Mouse (Mus musculus): ENCODE data around the gene Mgst3. TPM values are rescaled to one million over a fixed set of nuclear protein-coding genes. Genes with fewer than 3 reads are reported as not detected.

The Mgst3 gene
- 1 to 10 TPM; 1.3 to 4.7 (median 1.8) TPM for polyA plus RNA-seq (2017; shearing (Covaris generic))

DNA sequence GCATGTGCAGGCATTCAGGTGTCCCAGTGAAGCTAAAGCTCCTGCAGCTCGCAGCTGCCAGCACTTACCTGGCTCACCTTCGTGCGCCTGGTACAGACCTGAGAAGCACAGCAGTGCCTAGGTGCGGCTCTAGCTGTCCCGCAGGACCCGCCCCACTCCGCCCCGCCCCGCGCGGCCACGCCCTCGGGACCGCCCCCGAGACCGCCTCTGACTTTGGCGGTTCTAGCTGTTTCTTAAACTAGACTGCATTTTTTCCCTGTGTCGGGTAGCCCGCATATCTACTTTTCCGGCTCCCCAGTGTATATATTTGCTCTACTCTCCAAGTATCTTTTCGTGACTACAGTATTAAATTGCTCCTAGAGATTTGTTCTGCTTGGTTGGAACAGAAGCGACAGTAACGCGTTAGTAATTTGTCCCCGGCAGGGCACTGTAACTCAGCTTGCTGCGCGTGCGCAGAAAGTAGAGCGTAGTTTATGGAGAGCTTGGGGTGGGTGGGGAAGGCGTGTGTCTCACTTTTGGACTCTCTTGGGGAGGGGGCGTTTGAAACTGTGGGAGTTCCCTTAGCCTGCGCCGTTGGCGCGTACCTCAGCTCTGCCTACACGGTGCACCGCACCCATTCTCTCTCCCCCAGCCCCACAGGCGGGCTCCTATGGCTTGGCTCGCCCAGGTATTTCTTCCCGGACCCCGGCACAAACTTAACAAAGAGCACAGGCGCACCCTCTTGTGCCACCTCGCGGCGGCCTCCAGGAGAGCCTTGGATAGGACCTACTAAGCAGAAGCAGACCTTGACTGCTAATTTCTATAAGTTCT, at the start of gene Mgst3:
Gene Mgst3 (minus strand): TSS at position 159 of the 810 bp plus-strand sequence.
- ATAC-seq, result peak; percentile 89

DNA sequence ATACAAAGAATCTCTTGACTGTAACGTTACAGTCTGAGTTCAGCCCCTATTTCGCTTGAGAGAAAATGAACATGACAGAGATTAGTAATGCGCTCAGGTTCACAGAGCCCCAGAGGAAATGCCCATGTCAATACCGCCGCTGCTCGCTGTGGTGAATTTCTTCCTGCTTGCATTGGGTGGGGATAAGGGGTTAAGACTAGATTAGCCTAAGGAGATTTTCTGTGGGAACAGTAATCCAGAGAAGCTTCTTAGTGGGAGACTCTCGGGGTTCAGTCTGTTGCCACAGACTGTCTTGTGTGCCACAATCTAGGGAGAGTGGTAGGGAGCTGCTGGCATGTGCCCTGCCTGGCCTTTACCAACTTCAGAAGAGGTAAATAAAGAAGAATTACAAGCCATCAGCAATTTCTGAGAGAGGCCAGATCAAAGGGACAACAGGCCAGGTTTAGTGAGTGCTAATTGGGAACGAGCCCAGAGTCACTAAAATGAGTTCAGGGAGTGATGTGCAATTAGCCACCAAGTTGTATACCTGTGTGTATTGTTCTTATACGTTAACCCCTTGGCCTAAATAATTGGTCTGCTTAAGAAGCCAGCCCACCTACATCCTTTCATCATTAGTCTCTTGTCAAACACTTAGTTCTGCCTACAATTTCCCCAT, 44.7 kb upstream of the Mgst3 start:
- ATAC-seq, result no peak

DNA sequence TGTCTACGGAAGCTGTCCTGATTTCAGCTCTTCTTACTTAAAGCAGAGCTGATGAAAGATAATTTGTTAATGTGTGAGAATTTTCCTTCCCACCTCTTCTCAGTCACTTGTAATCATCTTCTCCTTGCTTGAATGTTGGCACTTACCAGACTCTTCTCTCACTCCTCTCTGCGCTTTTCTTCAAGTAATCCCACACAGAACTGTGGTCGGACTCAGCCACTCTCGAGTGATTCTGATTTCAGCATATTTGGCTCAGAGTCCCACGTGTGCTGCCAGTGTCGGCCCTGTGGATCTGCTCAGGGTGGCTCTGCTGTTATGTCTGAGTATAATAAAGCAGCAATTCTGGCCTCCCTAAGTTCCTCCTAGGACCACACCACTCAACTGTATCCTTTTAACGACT, 43.5 kb upstream of the Mgst3 start:
- ATAC-seq, result no peak

DNA sequence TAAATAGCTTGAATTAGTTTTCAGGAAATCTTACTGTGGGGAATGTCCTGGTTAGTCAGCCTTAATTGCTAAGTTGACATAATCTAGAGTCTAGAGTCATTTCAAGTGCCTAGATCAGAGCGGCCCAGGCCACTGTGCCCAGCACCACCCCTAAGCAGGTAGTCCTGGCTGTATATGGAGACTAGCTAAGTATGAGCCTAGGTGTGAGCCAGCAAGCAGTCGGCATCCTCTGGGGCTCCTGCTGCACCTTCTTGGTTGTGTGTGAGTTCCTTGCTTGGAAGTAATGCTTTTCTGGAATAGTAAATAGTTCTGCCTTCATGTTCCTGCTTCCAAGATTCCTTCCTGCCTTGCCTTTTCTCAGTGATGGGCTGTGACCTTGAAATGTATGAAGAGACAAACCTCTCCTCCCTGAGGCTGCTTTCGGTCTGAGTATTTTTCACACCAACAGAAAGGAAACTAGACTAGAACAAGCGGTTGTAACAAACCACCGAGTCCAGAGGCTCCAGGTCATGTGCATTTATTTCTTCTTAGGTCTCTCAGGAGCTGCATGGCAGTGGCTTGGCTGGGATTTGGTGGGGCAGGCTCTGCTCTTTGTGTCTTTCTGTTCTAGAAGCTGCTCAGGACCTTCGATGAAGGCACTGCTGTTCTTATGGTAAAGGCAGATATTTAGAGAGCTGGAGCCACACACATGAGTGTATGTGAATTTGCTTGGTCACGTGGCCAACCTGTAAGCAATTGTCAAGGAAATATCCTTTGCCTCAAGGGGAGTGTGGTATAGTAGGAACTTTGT, 42.7 kb upstream of the Mgst3 start:
- no peak for ATAC-seq

- no peak for ATAC-seq
These were observed 41.3 kb upstream of the Mgst3 start for GRCm38 (mm10) chr1:167434931-167435330.

GRCm38 (mm10) chr1:167430976-167431676, 37.5 kb upstream of the Mgst3 start:
- no peak for ATAC-seq

- no peak for ATAC-seq
These were observed 33.0 kb upstream of the Mgst3 start for GRCm38 (mm10) chr1:167426681-167427080.

GRCm38 (mm10) chr1:167425572-167425971, 31.9 kb upstream of the Mgst3 start:
- no peak for ATAC-seq

DNA sequence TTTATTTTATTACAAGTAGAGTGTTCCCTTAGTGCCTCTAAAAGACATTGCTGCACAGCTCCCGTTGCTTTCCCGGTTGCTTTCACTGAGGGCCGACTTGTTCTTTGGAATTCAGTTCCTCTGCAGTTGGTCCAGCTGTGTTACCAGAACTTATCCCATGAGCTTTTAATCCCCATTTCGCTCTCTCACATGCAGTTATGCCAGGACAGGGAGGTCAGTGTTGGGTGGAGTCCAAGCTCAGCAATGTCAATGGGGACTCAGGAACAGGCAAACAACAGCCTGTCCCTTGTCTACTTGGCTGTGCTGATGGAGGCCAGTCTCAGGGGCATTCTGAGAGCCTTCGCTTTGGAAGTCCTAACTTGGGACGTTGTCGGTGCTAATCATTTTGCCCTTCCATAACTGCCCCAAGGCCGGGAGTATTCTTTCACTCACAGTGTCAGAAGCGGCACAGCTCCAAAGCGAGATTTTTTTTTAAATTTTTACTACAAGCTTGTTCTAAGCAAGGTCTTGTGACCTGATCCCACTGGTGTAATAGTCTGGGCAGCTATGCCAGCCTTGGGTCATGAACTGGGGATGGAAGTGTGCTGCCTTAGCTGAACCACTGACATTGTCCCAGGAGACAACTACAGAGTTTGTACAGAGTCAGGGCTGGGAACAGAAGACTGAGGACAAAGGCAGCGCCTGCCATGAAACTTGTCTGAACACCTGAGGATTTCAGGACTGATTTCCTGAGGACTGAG, 29.0 kb upstream of the Mgst3 start:
- ATAC-seq, result no peak

- peak; percentile 68 for ATAC-seq
These were observed 21.2 kb upstream of the Mgst3 start for GRCm38 (mm10) chr1:167414846-167415245.

- ATAC-seq, result no peak
These were observed 18.5 kb upstream of the Mgst3 start for GRCm38 (mm10) chr1:167411991-167412715.

GRCm38 (mm10) chr1:167409601-167410000, 16.0 kb upstream of the Mgst3 start:
- ATAC-seq, result no peak

DNA sequence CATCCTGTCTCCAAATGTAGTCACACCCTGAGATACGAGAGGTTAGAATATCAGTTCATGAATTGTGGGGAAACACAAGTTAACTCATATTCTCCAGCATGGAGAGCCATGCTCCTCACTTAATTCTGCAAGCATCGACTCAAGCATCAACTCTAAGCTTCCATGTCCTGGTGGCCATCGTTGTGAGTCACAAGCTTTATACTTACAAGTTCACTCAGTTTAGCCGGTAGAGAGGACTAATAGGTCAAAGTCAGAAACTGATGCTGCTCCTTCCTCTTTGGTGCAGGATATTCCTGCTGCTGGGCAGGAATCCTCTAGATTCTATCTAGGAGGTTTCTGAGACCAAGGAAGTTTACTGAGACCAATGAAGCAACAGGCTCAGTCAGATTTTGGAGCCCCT, 11.6 kb upstream of the Mgst3 start:
- ATAC-seq, result no peak

- no peak for ATAC-seq
These were observed 360 bp downstream of the Mgst3 start for GRCm38 (mm10) chr1:167393281-167393680.

DNA sequence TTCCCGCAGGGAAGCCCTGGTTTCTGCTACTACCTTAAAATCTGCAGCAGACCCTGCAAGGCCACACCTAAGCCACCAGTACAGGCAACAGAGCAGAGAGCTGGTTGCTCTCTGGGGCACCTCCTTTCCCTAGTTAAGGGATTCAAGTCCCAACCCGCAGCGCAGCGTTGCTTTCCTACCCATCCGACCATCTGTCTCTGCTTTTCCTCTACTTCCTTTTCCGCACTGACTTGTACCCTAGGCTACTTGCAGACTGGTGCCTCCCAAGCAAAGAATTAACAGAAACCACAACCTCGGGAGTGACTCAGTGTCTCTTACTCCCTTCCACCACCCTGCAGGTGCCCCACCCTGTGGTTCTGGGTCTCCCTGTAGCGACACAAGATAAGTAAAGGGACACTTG, 954 bp downstream of the Mgst3 start:
- ATAC-seq, result no peak

GRCm38 (mm10) chr1:167392031-167392640, 1.5 kb downstream of the Mgst3 start:
- ATAC-seq, result no peak

- ATAC-seq, result no peak
These were observed 2.4 kb downstream of the Mgst3 start for GRCm38 (mm10) chr1:167391241-167391640.

DNA sequence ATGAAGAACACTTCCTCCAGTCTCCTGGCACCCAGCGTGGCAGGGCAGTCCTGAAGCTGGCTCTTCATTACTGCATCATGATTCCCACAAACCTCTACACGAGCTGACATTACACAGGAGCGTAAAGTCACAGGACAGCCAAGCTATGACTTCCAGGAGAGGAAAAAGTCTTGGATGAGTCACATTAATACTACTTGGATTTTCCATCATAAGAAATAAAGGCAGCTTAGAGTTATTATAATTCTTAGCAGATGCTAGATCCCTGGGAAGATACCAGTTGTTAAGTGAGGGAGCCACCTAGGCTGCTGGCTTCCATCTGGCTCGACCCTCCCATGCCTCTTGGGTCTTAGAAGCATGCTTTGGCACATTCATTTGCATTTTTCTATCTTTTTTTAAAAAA, 3.3 kb downstream of the Mgst3 start:
- no peak for ATAC-seq

GRCm38 (mm10) chr1:167389584-167389983, 4.1 kb downstream of the Mgst3 start:
- ATAC-seq, result no peak

DNA sequence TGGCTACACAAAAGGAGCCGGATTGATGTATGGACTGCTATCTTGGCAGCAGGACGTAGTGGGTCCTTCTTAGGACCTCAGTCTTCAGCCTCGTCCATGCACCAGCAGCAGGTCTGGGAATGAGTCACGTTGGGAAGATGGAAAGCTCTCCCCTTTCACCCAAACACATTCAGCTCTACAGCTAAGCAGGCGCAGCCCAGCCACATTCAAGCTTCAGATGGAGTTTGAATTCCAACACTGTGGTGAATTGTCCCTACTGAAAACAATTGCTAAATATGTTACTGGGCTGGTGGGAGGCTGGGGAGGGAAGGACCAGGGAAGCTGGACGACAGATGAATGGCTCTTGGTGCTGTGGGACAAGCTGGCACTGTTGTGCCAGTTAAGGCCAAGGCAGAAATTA, 5.1 kb downstream of the Mgst3 start:
- ATAC-seq, result no peak

DNA sequence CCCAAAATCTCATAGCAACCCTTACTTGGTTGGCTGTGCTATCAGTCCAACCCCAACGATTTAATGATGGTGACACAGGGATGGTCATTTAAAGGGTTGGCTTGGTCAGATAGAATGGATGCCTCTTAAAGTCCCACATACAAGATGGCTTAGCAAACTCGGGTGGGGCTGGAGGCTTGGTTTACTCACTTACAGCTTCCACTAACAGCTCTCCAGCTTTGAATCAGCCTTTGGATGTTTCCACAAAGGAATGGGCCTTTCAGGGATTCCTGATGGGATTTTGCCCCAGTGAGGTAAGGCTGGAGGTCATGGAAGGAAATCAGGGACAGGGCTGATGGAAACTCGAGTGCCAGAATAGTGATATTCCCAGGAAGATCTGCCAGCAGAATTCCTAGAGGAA, 5.8 kb downstream of the Mgst3 start:
- no peak for ATAC-seq
